Mouse (Mus musculus) intestine, embryonic 16.5 days (tissue): ENCODE results near the gene Nme4. TPM values are rescaled to one million over a fixed set of nuclear protein-coding genes. Genes with fewer than 3 reads are reported as not detected.

Experiments used
- ATAC-seq: fragments of 200-750 bp; cut with Nextera tagmentation; 2 replicates; pipeline ENCODE4 v1.8.0; 2017; ENCODE audit warnings: moderate TSS enrichment, moderate library complexity
- H3K27ac ChIP-seq: fragments of 300-500 bp; sonication (generic); 2 replicates; pipeline ENCODE4 v1.5.1; 2014; ENCODE audit warnings: mild to moderate bottlenecking, low read length
- H3K27me3 ChIP-seq: fragments of 300-500 bp; sonication (generic); replicated peaks from 2 replicates; pipeline ENCODE4 v1.6.1; 2014; ENCODE audit warnings: low read length, control low read depth, mixed read lengths; ENCODE audit not compliant: control insufficient read depth, insufficient read depth
- H3K36me3 ChIP-seq: fragments of 300-500 bp; sonication (generic); 2 replicates; pipeline ENCODE4 v1.6.1; 2014; ENCODE audit warnings: low read length, control low read depth; ENCODE audit not compliant: control insufficient read depth, insufficient read depth
- H3K4me1 ChIP-seq: fragments of 300-500 bp; sonication (generic); 2 replicates; pipeline ENCODE4 v1.6.1; 2014; ENCODE audit warnings: low read length, control low read depth, mixed read lengths; ENCODE audit not compliant: control insufficient read depth, insufficient read depth
- H3K4me2 ChIP-seq: fragments of 300-500 bp; sonication (generic); 2 replicates; pipeline ENCODE4 v1.6.1; 2014; ENCODE audit warnings: low read depth, low read length, control low read depth
- H3K4me3 ChIP-seq: fragments of 300-500 bp; sonication (generic); 2 replicates; pipeline ENCODE4 v1.5.1; 2014; ENCODE audit warnings: mild to moderate bottlenecking, low read length
- H3K9ac ChIP-seq: fragments of 300-500 bp; sonication (generic); 2 replicates; pipeline ENCODE4 v1.6.1; 2014; ENCODE audit warnings: low read depth, low read length
- H3K9me3 ChIP-seq: fragments of 300-500 bp; sonication (generic); 2 replicates; pipeline ENCODE4 v1.6.1; 2016; ENCODE audit warnings: low read length, control low read depth; ENCODE audit not compliant: control insufficient read depth
- WGBS: fragments of 180-500 bp; shearing (Covaris S2); extraction: QIAGEN DNeasy Blood & Tissue Kit; methylation state at CpG from one replicate; pipeline ENCODE4 v1.1.7; 2014; 5-methylcytosine and 5-hydroxymethylcytosine counted together
- polyA plus RNA-seq: library from polyadenylated mRNA; unstranded; fragments of >200 nt; fragmentation: Nextera tagmentation; extraction: Ambion mirVana; gene quantifications from 2 replicates; pipeline ENCODE4 v1.2.1, GENCODE M21; 2015

Gene Nme4
- 92.1 and 97.1 TPM in 2 replicates for polyA plus RNA-seq

- peaks cover 3% of the 10 kb centered on the region; the same call in 1 of the 2 replicates for H3K36me3 ChIP-seq
- ATAC-seq: peak; percentile 87
- 1% methylated on average over 47 of the region's 47 CpGs for WGBS
- H3K27me3 ChIP-seq: no peaks in the 10 kb centered on the region
- peak within 1 kb of the TSS; percentile 81 for H3K4me2 ChIP-seq
- peak within 1 kb of the TSS; percentile 75 for H3K4me3 ChIP-seq
- H3K9ac ChIP-seq: peak within 1 kb of the TSS; percentile 95
- peak within 1 kb of the TSS; percentile 78 for H3K27ac ChIP-seq
- H3K4me1 ChIP-seq: peaks cover 7% of the 10 kb centered on the region
- H3K9me3 ChIP-seq: no peaks in the 10 kb centered on the region
Observed at GRCm38 (mm10) chr17:26095121-26095740, at the start of gene Nme4. TSS of gene Nme4 (minus strand) at chr17:26095602.

GRCm38 (mm10) chr17:26143386-26143785 lies 48.0 kb upstream of the Nme4 start:
- no peak overlapping the region for H3K4me3 ChIP-seq
- H3K4me1 ChIP-seq: peaks cover 12% of the 10 kb centered on the region
- no peak for ATAC-seq
- no peak overlapping the region for H3K9ac ChIP-seq
- H3K27ac ChIP-seq: no peak overlapping the region
- no peak overlapping the region for H3K4me2 ChIP-seq
- WGBS: 97% methylated on average over 5 of the region's 5 CpGs
- no peaks in the 10 kb centered on the region for H3K27me3 ChIP-seq
- peaks cover 7% of the 10 kb centered on the region for H3K36me3 ChIP-seq
- H3K9me3 ChIP-seq: no peaks in the 10 kb centered on the region

GRCm38 (mm10) chr17:26142796-26143195 lies 47.4 kb upstream of the Nme4 start:
- Histone ChIP-seq H3K4me2 (no peak overlapping the region), H3K36me3 (peaks cover 7% of the 10 kb centered on the region), H3K27ac (no peak overlapping the region), H3K9me3 (no peaks in the 10 kb centered on the region), H3K4me3 (no peak overlapping the region), H3K4me1 (peaks cover 16% of the 10 kb centered on the region), H3K9ac (no peak overlapping the region), H3K27me3 (no peaks in the 10 kb centered on the region)
- 86% methylated on average over 4 of the region's 4 CpGs for WGBS
- no peak for ATAC-seq

DNA sequence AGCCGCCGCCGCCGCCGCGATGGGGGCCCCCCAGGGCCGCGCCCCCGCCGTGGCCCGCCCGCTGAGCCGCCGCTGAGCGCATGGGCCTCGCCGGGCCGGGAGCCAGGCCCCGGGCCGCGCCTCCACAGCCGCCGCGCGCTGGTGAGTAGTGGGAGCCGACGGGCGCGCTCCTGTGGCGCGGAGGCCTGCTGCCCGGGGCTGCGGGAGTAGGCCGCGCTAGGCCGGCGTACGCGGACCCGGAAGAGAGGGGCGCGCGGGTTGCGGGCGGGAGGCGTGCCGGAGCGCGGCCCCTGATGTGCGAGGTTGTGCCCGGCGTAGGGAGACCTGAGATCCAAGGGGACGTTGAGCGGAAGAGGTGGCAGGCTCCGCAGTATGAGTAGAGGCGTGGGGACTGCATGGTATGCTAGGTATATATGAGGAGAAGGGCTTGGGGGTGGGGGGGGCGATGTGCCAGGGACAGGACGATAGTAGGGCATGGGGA lies 43.5 kb upstream of the Nme4 start:
- peak overlapping the region; percentile 65 for H3K4me2 ChIP-seq
- H3K9me3 ChIP-seq: no peaks in the 10 kb centered on the region
- 0% methylated on average over 41 of the region's 58 CpGs for WGBS
- H3K9ac ChIP-seq: peak overlapping the region; percentile 97
- ATAC-seq: peak; percentile 82
- H3K27me3 ChIP-seq: no peaks in the 10 kb centered on the region
- peak overlapping the region; percentile 94 for H3K27ac ChIP-seq
- peaks cover 7% of the 10 kb centered on the region; the same call in 1 of the 2 replicates for H3K36me3 ChIP-seq
- peak overlapping the region; percentile 88 for H3K4me3 ChIP-seq
- peaks cover 17% of the 10 kb centered on the region for H3K4me1 ChIP-seq

DNA sequence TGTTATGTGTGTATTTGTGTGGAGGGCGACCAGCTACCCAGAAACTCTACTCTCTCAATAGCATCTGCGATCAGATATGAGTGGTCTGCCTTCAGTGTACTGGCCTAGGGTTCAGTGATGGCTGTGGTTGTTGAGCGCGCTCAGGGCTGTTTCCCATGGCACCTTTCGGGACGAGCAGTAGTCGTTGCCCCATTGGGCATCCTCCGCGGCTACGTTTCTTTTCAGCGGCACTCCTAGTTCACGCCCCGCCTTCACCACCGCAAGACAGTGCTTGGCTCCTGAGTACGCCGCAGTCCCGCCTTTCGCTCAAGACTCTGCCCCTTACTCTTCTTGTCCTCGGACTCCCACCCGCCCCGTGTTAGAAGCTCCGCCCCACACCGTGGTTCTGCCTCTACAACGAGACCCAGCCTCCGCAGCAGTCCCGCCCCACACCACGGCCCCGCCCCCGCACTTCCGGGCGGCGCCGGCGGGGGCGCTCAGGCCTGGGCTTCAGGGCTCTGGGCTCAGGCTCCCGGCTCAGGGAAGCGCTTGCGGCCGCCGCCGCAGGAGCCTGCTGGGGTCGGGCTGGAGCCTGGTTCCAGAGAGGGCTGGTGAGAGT lies 42.9 kb upstream of the Nme4 start, which contains the start of gene Axin1:
Gene Axin1 (plus strand): TSS at position 450 of the 598 bp plus-strand sequence.
- peaks cover 7% of the 10 kb centered on the region; the same call in 1 of the 2 replicates for H3K36me3 ChIP-seq
- H3K4me1 ChIP-seq: peaks cover 17% of the 10 kb centered on the region
- no peaks in the 10 kb centered on the region for H3K27me3 ChIP-seq
- ATAC-seq: peak; percentile 98
- 1% methylated on average over 42 of the region's 42 CpGs for WGBS
- peak within 1 kb of the TSS; percentile 94 for H3K27ac ChIP-seq
- no peaks in the 10 kb centered on the region for H3K9me3 ChIP-seq
- H3K4me3 ChIP-seq: peak within 1 kb of the TSS; percentile 88
- peak within 1 kb of the TSS; percentile 97 for H3K9ac ChIP-seq
- H3K4me2 ChIP-seq: peak within 1 kb of the TSS; percentile 65

DNA sequence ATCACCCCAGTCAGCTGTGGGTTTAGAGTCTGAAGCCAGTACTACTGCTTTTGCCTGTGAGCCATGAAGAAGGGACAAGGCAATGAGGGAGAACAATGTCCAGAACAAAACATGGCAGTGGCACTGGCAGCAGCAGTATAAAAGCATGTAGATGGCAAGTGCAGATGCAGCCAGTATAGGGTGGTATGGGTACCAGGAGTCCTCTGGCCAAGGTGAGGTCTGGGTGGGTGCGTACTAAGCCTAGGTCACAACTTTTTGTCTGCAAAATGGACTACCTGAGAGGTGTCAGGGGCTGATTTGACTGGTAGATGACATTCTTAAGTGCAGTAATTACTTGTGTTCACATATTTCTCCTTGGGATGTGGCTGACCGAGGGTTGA lies 42.3 kb upstream of the Nme4 start:
- 76% methylated on average over 2 of the region's 2 CpGs for whole genome bisulfite sequencing
- no peaks in the 10 kb centered on the region for H3K9me3 ChIP-seq

DNA sequence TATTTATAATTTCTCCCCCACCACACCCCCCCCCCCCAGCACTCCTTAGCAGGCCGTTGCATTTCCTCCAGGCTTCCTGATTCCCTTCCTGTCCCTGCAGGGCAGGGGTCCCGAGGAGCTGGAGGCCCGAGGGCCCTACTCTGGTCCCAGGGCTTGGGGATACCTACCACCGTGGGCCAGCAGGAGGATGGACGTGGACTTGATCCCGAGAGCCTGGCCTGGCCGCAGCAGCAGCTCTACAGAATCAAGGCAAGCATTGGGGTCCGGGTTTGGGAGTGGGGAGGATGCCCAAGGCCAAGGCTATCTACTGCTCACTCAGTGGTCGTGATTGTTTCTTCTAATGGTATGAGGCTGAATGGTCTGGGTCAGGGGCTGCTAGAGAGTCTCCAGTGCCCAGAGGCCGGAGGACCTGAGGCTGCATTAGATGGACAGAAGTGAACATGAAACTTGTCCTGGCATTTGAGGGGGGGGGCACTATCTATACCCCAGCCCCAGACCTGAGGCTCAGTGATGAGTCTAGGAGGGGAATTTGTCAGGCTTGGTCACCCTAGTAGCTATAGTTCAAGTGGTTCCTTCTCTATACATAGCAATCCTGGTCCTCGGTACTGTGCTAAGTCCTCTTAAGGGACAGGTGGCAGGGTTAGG lies 41.8 kb upstream of the Nme4 start:
- H3K4me1 ChIP-seq: peaks cover 17% of the 10 kb centered on the region
- H3K4me2 ChIP-seq: no peak overlapping the region
- H3K27me3 ChIP-seq: no peaks in the 10 kb centered on the region
- no peaks in the 10 kb centered on the region for H3K9me3 ChIP-seq
- 85% methylated on average over 11 of the region's 11 CpGs for WGBS
- no peak overlapping the region for H3K9ac ChIP-seq
- H3K4me3 ChIP-seq: no peak overlapping the region
- no peak for ATAC-seq
- H3K27ac ChIP-seq: no peak overlapping the region
- H3K36me3 ChIP-seq: no peaks in the 10 kb centered on the region

More for the DNA sequence above, 42.3 kb upstream of the Nme4 start:
- Histone ChIP-seq H3K9ac (peak overlapping the region; percentile 61; the same call in 1 of the 2 replicates), H3K4me1 (peaks cover 17% of the 10 kb centered on the region), H3K27me3 (no peaks in the 10 kb centered on the region), H3K4me2 (peak overlapping the region; percentile 65), H3K27ac (peak overlapping the region; percentile 58), H3K36me3 (peaks cover 3% of the 10 kb centered on the region; the same call in 1 of the 2 replicates), H3K4me3 (peak overlapping the region; percentile 88)
- ATAC-seq: no peak

DNA sequence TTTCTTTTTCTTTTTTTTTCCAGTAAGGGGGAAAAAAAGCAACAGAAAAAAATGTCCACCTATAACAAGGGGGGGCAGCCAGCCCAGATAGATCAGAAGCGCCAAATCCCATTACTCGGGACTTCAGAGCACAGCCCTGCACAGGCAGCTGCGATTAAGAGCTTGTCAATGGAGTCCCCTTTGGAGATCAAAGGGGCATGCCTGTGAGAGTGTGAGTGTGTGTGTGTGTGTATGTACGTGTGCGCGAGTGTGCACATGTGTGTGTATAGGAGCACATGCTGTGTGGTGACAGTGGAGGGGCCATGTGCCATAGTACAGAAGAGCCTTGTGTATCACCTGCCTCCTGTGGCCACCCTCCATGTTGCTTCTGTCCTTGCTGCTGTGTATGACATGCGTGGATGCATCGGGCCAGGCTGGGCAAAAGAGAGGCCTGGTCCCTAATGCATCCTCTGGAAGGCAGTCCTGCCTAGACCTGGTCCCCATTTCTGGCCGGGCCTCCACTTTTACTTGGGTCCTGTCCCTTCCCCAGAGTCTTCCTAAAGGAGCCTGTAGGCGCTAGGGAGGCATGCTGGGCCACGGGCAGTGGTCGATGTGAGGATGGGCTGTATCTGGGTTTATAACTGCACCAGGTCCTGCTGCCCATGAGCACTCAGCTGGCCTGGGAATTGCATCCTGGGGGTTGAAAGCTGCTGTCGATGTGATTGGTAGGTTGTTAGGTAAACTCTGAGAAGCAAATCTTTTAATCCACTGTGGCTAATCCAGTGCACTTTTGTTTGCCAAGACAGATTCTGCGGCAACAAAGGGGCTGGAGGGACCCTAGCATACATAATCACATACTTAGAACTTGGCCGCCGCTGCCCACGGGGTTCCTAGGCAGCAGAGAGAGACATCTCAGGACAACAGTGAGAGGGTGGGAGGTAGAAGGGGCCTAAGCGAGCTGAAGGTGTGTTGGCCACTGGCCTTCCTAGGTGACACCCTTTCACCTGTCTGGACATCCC lies 36.8 kb upstream of the Nme4 start:
- no peaks in the 10 kb centered on the region for H3K4me1 ChIP-seq
- H3K27ac ChIP-seq: no peak overlapping the region

More for the DNA sequence above, 36.8 kb upstream of the Nme4 start:
- Histone ChIP-seq H3K27me3 (no peaks in the 10 kb centered on the region), H3K4me2 (no peak overlapping the region), H3K9ac (no peak overlapping the region), H3K9me3 (no peaks in the 10 kb centered on the region), H3K36me3 (no peaks in the 10 kb centered on the region), H3K4me3 (no peak overlapping the region)
- 85% methylated on average over 18 of the region's 18 CpGs for WGBS
- ATAC-seq: no peak
